In the genomic region with DNA sequence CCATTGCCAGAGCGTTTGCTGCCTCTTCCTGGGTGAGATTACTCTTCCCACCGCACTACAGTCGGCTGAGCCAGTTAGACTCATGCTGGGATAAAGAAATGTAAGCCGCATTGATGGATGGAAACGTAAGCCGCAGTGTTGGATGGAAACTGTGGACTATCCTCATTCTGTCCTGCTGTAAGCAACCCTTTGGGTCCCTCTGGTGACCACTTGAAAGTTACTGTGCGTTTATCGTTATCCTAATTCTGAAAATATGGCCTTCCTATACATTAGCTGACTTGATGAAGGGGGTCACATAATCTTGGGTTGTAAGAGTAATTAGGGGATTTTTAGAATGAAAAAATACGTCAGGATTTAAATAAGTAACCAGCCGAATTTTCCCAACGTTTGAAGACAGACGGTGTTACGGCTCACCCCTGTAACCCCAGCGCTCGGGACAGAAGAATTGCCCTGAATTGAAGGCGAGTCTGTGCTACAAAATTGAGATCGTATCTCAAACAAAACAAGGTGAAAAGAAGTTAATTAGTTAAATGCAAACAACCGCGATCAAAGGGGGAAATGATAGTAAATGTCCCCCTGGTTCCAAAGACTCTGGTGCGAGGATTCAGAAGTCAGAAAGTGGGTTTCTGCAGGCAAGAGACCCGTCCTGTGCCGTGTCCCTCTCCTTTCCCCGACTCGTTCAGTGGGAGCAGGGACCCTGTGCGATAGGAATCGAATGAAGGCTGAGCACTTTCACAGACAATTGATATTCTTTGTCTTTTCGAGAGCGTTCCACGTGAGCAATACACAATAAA, we compare ENCODE assay signal across 9 mouse cellular contexts. TPM values are rescaled to one million over a fixed set of nuclear protein-coding genes. Genes with fewer than 3 reads are reported as not detected.
DNase-seq lines count a peak whose midpoint lies in the region; ATAC-seq lines count a peak whose summit lies in the region.
"Had no signal": no experiment of that assay in that cellular context is flagged by ENCODE, and none has a peak within 500 bp of the region (broad histone marks: within the 10 kb centered on the region; RNA-seq: fewer than 3 reads in every experiment).

No protein-coding gene starts in this region.

- H3K36me3 ChIP-seq in heart, embryonic 13.5 days: no peaks in the 10 kb centered on the region
- no peaks in the 10 kb centered on the region for H3K36me3 ChIP-seq in midbrain, embryonic 16.5 days (ENCODE audit: control insufficient read depth, insufficient read depth, low read length)

- H3K4me2 ChIP-seq in heart, embryonic 13.5 days: peak overlapping the region; percentile 73
- peak overlapping the region; percentile 88 for H3K4me2 ChIP-seq in midbrain, embryonic 16.5 days (ENCODE audit: low read length)

- intact Hi-C loops in left cerebral cortex, postnatal 14 days (cut with DNase I): loop anchor here (2.0 to 5.0 kb wide), 3 partner anchors 43 to 74 kb away; no protein-coding TSS in a partner anchor

- no peaks in the 10 kb centered on the region for H3K9me3 ChIP-seq in heart, embryonic 13.5 days
- no peaks in the 10 kb centered on the region for H3K9me3 ChIP-seq in midbrain, embryonic 16.5 days (replicated peaks; ENCODE audit: control insufficient read depth, low read length, poor library complexity, severe bottlenecking)

- peak overlapping the region; percentile 77 for H3K9ac ChIP-seq in heart, embryonic 13.5 days
- peak overlapping the region; percentile 69 for H3K9ac ChIP-seq in midbrain, embryonic 16.5 days (ENCODE audit: low read depth, low read length)

- H3K4me1 ChIP-seq in heart, embryonic 13.5 days: peaks cover 15% of the 10 kb centered on the region
- peaks cover 5% of the 10 kb centered on the region; the same call in 1 of the 2 replicates for H3K4me1 ChIP-seq in midbrain, embryonic 16.5 days (ENCODE audit: control insufficient read depth, insufficient read depth, low read length)

- H3K27me3 ChIP-seq in heart, embryonic 13.5 days (replicated peaks): peaks cover 13% of the 10 kb centered on the region; the same call in 1 of the 2 replicates
- H3K27me3 ChIP-seq in midbrain, embryonic 16.5 days (ENCODE audit: control insufficient read depth, insufficient read depth, low read depth, low read length): no peaks in the 10 kb centered on the region; the same call in 1 of the 2 replicates

- ATAC-seq in heart, embryonic 13.5 days (ENCODE audit: extremely low read depth, insufficient number of reproducible peaks, low FRiP score, low TSS enrichment): peak; percentile 33; the same call in 1 of the 2 replicates
- ATAC-seq in midbrain, embryonic 16.5 days: peak; percentile 69

- H3K4me3 ChIP-seq in heart, embryonic 13.5 days: peak overlapping the region; percentile 72
- peak overlapping the region; percentile 47 for H3K4me3 ChIP-seq in midbrain, embryonic 16.5 days (ENCODE audit: low read depth, low read length)

- under 1% methylated on average over 29 of the region's 29 CpGs for WGBS in heart, embryonic 13.5 days
- under 1% methylated on average over 29 of the region's 29 CpGs for WGBS in midbrain, embryonic 16.5 days

- no peak overlapping the region for H3K27ac ChIP-seq in heart, embryonic 13.5 days (replicated peaks)
- peak overlapping the region; percentile 48; the same call in 1 of the 2 replicates for H3K27ac ChIP-seq in midbrain, embryonic 16.5 days (ENCODE audit: low read length)

- DNase-seq in 416B (ENCODE audit: low read depth): peak; percentile 69
- peak; percentile 8 to 25 for DNase-seq in B cell, adult 2 months
- peak; percentile 28 to 57 for DNase-seq in cerebellum, postnatal 14 days
- peak; percentile 31 to 52 for DNase-seq in left cerebral cortex, postnatal 14 days (ENCODE audit: low spot score in 2 of 2)
- DNase-seq in gastrocnemius, postnatal 4 days (ENCODE audit: low spot score in 2 of 2): no peak
- no peak for DNase-seq in urinary bladder, adult 2 months (ENCODE audit: low spot score)

RNA-seq across cellular contexts. Expression of a gene that starts 17.3 kb away (rescaled TPM):
- not detected in 2 replicates for polyA plus RNA-seq in heart, embryonic 13.5 days (2015; fragmentation: Nextera tagmentation; extraction: Ambion mirVana)
- total RNA-seq in left cerebral cortex, postnatal 14 days (2021): not detected
- not detected in 2 replicates for polyA plus RNA-seq in midbrain, embryonic 16.5 days (2015; fragmentation: Nextera tagmentation; extraction: Ambion mirVana)
- total RNA-seq in gastrocnemius, postnatal 4 days (2021): not detected
- polyA plus RNA-seq in urinary bladder, adult 2 months (2012; rRNA removed): 0.10 TPM in 1 of 2 replicates, not detected in the other

RNA-seq across cellular contexts. Expression of a gene that starts 36.7 kb away (rescaled TPM):
- not detected in 2 replicates for polyA plus RNA-seq in heart, embryonic 13.5 days (2015; fragmentation: Nextera tagmentation; extraction: Ambion mirVana)
- total RNA-seq in left cerebral cortex, postnatal 14 days (2021): under 1 TPM in 1 of 2 experiments, not detected in 1; 0.30 TPM
- 0.54 TPM in 1 of 2 replicates, not detected in the other for polyA plus RNA-seq in midbrain, embryonic 16.5 days (2015; fragmentation: Nextera tagmentation; extraction: Ambion mirVana)
- not detected for total RNA-seq in gastrocnemius, postnatal 4 days (2021)
- polyA plus RNA-seq in urinary bladder, adult 2 months (2012; rRNA removed): not detected in 2 replicates
- polyA plus RNA-seq: large intestine, adult 2 months had no signal

Comparison
In these comparisons a context has a peak if more than half of its experiments do, and no peak if none do; other contexts are left out.
1. DNase-seq: peak in 416B (single experiment), B cell, adult 2 months (2 of 2), cerebellum, postnatal 14 days (2 of 2) and left cerebral cortex, postnatal 14 days (2 of 2); none in gastrocnemius, postnatal 4 days (0 of 2) and urinary bladder, adult 2 months (single experiment).